Mouse (Mus musculus): ENCODE results near the gene Rgs10.

GRCm38 (mm10) chr7:128460131-128460864 lies 41.7 kb upstream of the Rgs10 start:
- no peak for TF ChIP-seq CTCF (IDR thresholded peaks at IDR 0.05; ENCODE audit: insufficient read depth, low read depth, low read length)
- TF ChIP-seq POLR2A (IDR thresholded peaks at IDR 0.05; ENCODE audit: insufficient read depth, low read depth, low read length) = no peak

All from olfactory bulb, adult 2 months (tissue).